8 mouse cellular contexts compared by ENCODE assay signal in the genomic region with DNA sequence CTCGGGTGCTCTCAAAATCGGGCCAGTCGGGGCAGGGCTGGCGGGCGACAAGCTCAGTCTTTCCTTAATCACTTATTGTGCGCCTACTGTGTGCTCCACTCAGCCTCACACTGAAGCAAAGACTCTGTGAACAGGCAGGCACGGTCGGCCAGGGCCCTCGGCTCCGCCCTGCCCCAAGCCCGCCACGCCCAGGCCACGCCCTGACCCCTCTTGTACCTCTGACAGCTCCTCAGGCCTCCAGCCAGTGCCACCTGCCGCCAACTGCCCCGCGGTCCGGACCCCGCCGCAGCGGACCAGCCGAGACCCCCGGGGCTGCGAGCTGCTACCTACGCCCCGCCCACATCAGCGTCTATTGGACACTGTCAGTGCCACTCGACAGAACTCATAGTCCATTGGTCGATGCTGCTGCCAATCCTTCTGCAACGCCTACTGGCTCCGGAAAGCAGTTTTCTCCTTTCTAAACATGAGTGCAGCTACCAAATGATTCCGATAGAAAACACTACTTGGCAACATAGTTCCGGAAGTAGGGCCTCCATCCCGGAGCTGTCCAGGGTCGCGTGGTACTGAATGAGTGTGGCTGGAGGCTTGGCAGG. TPM values are rescaled to one million over a fixed set of nuclear protein-coding genes. Genes with fewer than 3 reads are reported as not detected.
DNase-seq lines count a peak whose midpoint lies in the region; ATAC-seq and TF ChIP-seq lines count a peak whose summit lies in the region.

A gene (minus strand): TSS at position 439 of the 593 bp plus-strand sequence.

- no peaks in the 10 kb centered on the region for H3K27me3 ChIP-seq in hindbrain, embryonic 10.5 days (ENCODE audit: insufficient read depth, poor library complexity, severe bottlenecking)
- no peaks in the 10 kb centered on the region for H3K27me3 ChIP-seq in lung, postnatal 0 days (replicated peaks; ENCODE audit: insufficient read depth, low read length)

- peak within 1 kb of the TSS; percentile 63 for H3K4me2 ChIP-seq in lung, postnatal 0 days (replicated peaks; ENCODE audit: low read depth, low read length)

- TF ChIP-seq CTCF in lung, postnatal 0 days (IDR thresholded peaks at IDR 0.05): no peak

- peak; percentile 98 for ATAC-seq in frontal cortex, adult (ENCODE audit: low TSS enrichment)
- peak; percentile 100 for ATAC-seq in lung, postnatal 0 days

- H3K9me3 ChIP-seq in hindbrain, embryonic 10.5 days: no peaks in the 10 kb centered on the region
- H3K9me3 ChIP-seq in lung, postnatal 0 days (ENCODE audit: low read length): no peaks in the 10 kb centered on the region

- WGBS in hindbrain, embryonic 10.5 days: 1% methylated on average over 35 of the region's 35 CpGs
- 2% methylated on average over 35 of the region's 35 CpGs for WGBS in lung, postnatal 0 days

- peak; percentile 100 for DNase-seq in MN1 (ENCODE audit: low spot score)
- DNase-seq in cerebellum, adult 9-10 months: peak; percentile 99
- peak; percentile 98 for DNase-seq in hindbrain, embryonic 10.5 days (ENCODE audit: low spot score)
- peak; percentile 98 for DNase-seq in layer of hippocampus, adult 9-11 months
- DNase-seq in lung, postnatal 0 days (ENCODE audit: low spot score): peak; percentile 98
- peak; percentile 100 for DNase-seq in ovary, postnatal 14 days (ENCODE audit: low spot score)
- peak; percentile 99 for DNase-seq in thymus, postnatal 14 days

- H3K4me1 ChIP-seq in hindbrain, embryonic 10.5 days (replicated peaks): peaks cover 14% of the 10 kb centered on the region
- H3K4me1 ChIP-seq in lung, postnatal 0 days (ENCODE audit: insufficient read depth, low read depth, low read length): no peaks in the 10 kb centered on the region

- H3K4me3 ChIP-seq in hindbrain, embryonic 10.5 days: peak within 1 kb of the TSS; percentile 67
- peak within 1 kb of the TSS; percentile 71 for H3K4me3 ChIP-seq in lung, postnatal 0 days (ENCODE audit: low read depth, low read length)

- peak within 1 kb of the TSS; percentile 43; the same call in 1 of the 2 replicates for H3K9ac ChIP-seq in lung, postnatal 0 days (replicated peaks; ENCODE audit: low read depth)

- H3K36me3 ChIP-seq in hindbrain, embryonic 10.5 days: peaks cover 7% of the 10 kb centered on the region; the same call in 1 of the 2 replicates
- H3K36me3 ChIP-seq in lung, postnatal 0 days (ENCODE audit: insufficient read depth, low read length): 0 out of 2 replicates have a peak, but pooled peaks cover 4% of the 10 kb centered on the region

- peak within 1 kb of the TSS; percentile 86 for H3K27ac ChIP-seq in hindbrain, embryonic 10.5 days
- no peak within 1 kb of the TSS for H3K27ac ChIP-seq in lung, postnatal 0 days (ENCODE audit: low read length)

- TF ChIP-seq EP300 in lung, postnatal 0 days (IDR thresholded peaks at IDR 0.05): peak; percentile 52; the same call in 1 of the 2 replicates

RNA-seq across cellular contexts. Expression of the gene that starts here (rescaled TPM):
- 16.9 and 26.7 TPM in 2 replicates for polyA plus RNA-seq in hindbrain, embryonic 10.5 days (2016; fragmentation: Nextera tagmentation; extraction: Ambion mirVana)
- polyA plus RNA-seq in lung, postnatal 0 days (2015; fragmentation: Nextera tagmentation; extraction: Ambion mirVana): 15.4 and 16.0 TPM in 2 replicates
